Mouse (Mus musculus) E14TG2a.4 (cell line): ENCODE results near the gene Glp2r.

Experiments
- CTCF ChIP-seq: conservative IDR thresholded peaks from 2 replicates; pipeline ENCODE4 v1.5.1; 2014; ENCODE audit warnings: low read length
- POU5F1 ChIP-seq: IDR thresholded peaks from 2 replicates; pipeline ENCODE4 v1.6.1; 2014; ENCODE audit warnings: low read length, borderline replicate concordance

GRCm38 (mm10) chr11:67734597-67734996, 36.4 kb downstream of the Glp2r start:
- TF ChIP-seq CTCF, result no peak
- TF ChIP-seq POU5F1, result no peak
